Mouse (Mus musculus) liver, embryonic 14.5 days (tissue): ENCODE data around the gene Il5.

Experiments
- CTCF ChIP-seq: IDR thresholded peaks from 2 replicates; pipeline ENCODE4 v1.5.1; 2016; ENCODE audit warnings: antibody characterized with exemption, low read depth, control low read depth
- EP300 ChIP-seq: IDR thresholded peaks from 2 replicates; pipeline ENCODE4 v1.6.1; 2016; ENCODE audit warnings: antibody characterized with exemption, low read depth

DNA sequence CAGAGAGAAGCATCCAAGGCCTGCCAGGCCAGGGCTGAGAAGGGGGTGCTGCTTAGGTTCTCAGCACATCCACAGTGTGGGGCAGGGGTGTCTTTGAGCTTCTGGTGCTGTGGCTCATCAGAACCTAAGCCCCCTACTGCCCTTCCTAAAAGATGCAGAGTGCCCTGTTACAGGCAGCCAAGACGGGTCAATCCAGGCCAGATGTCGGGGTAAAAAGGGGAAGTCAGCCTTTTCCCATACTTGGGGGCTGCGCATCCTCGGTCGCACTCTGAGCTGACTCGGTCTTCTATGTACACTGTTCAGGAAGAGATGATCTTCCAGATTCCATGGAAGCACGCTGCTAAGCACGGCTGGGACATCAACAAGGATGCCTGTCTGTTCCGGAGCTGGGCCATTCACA, 51.9 kb downstream of the Il5 start:
- TF ChIP-seq CTCF (no peak), EP300 (no peak)
